Mouse (Mus musculus): ENCODE measurements around the gene March2. TPM values are rescaled to one million over a fixed set of nuclear protein-coding genes. Genes with fewer than 3 reads are reported as not detected.

The March2 gene
- polyA plus RNA-seq (2017; shearing (Covaris generic)), result 122 TPM

GRCm38 (mm10) chr17:33718384-33718881, at the start of gene March2:
March2 (minus strand) TSS chr17:33718670.

DNA sequence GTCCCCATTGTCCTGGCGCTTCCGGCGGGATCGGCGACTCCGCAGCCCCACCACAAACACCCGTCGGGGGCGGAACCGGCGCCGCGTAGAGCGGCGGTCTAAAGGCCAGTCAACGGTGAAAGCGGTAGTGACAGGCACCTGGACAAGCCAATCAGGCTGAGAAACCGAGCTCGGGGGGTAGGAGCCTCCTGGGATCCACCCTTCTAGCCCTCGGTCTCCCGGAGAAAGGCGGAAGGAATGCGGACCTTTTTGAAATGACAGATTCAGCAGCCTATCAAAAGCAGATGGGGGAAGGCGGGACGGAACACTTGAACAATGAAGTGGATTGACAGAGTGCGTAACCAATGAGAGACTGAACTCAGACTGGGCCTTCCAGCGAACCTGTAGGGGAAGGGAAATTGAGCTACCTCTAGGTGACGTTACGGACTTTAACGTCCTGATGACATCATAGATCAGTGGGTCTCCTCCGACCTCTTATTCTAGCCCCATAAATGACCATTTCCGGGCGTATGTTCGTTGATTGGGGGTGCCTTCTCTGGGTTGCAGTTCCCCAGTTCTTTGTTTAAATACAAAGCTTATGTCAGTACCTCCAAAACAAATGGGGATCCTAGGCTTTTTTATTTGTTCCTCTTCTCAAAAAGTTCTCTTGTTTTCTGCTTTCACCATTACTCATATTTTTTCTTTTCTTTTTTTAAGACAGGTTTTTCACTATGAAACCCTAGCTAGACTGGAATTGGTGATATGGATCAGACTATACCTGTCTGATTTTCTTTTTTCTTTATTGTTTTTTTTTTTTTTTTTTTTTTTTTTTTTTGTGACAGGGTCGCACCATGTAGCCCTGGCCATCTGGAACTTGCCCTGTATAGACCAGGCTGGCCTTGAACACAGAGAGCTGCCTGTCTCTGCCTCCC, 42.0 kb upstream of the March2 start, which contains the start of gene Rab11b:
Gene Rab11b, minus strand, starts transcription at position 276 of the 911 bp plus-strand sequence.

GRCm38 (mm10) chr17:33686760-33687159, 31.7 kb downstream of the March2 start, which contains the start of gene Hnrnpm:
Hnrnpm (minus strand) TSS chr17:33686860.

DNA sequence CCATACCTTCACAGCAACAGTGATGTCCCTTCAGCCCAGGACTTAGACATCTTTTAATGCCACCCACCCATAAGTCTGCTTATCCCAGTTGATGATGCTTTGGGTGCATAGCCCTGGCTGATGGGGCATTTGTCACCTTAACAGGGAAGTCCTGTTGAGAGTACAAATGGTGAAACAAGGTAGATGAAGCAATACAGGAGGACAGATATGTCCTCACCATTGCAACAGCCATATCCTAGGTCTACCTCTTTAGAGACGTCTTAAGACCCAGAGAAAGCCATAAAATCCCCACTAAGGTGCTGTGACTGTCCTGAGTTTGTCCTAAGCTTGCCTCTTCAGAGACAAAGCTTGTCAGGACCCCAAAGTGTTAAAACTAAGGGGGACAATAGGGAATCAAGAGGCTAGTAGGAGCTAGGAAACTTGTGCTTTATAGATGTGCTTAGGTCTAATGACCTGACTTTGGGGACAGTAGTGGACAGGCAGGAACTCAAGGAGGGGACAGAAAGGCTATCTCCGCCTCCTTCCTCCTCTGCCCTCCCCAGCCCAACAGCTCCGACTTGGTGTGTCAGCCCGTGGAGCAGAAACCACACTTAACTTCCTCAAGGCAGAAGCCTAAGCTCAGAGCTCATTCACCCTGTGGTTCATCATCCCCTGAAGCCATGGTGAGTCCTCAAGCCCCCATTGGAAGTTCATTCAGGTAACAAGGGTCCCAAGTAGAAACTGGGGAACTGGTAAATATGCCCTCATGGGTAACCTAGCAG, 80.8 kb downstream of the March2 start, which contains the start of gene Pram1:
Gene Pram1, plus strand, starts transcription at position 541 of the 761 bp plus-strand sequence.

Other genes starting within 250 kb of the March2 start
- gene Adamts10, start 194.5 kb downstream of the March2 start, polyA plus RNA-seq (2017; shearing (Covaris generic)), result 111 TPM
- 34.4 TPM for gene Myo1f, start 163.0 kb downstream of the March2 start, polyA plus RNA-seq (2017; shearing (Covaris generic))
- gene Zfp414, start 89.6 kb downstream of the March2 start, polyA plus RNA-seq (2017; shearing (Covaris generic)), result 74.9 TPM
- 2.2 TPM for gene Pram1, start 80.6 kb downstream of the March2 start, polyA plus RNA-seq (2017; shearing (Covaris generic))
- 381 TPM for gene Hnrnpm, start 31.8 kb downstream of the March2 start, polyA plus RNA-seq (2017; shearing (Covaris generic))
- 284 TPM for gene Rab11b, start 41.9 kb upstream of the March2 start, polyA plus RNA-seq (2017; shearing (Covaris generic))
- gene Angptl4, start 63.2 kb upstream of the March2 start, polyA plus RNA-seq (2017; shearing (Covaris generic)), result 4.3 TPM
- gene Kank3, start 91.8 kb upstream of the March2 start, polyA plus RNA-seq (2017; shearing (Covaris generic)), result 8.6 TPM
- 904 TPM for gene Rps28, start 105.9 kb upstream of the March2 start, polyA plus RNA-seq (2017; shearing (Covaris generic))
- 318 TPM for gene Ndufa7, start 105.9 kb upstream of the March2 start, polyA plus RNA-seq (2017; shearing (Covaris generic))
- 19.6 TPM for gene Cd320, start 124.4 kb upstream of the March2 start, polyA plus RNA-seq (2017; shearing (Covaris generic))
- gene Gm7029, start 155.2 kb upstream of the March2 start, polyA plus RNA-seq (2017; shearing (Covaris generic)), result not detected
- 9.8 TPM for gene Kifc1, start 172.0 kb upstream of the March2 start, polyA plus RNA-seq (2017; shearing (Covaris generic))
- 4.2 TPM for gene Platr17, start 186.5 kb upstream of the March2 start, polyA plus RNA-seq (2017; shearing (Covaris generic))
- gene Daxx, start 190.7 kb upstream of the March2 start, polyA plus RNA-seq (2017; shearing (Covaris generic)), result 123 TPM
- gene Tapbp, start 197.2 kb upstream of the March2 start, polyA plus RNA-seq (2017; shearing (Covaris generic)), result 644 TPM
- gene Zbtb22, start 197.2 kb upstream of the March2 start, polyA plus RNA-seq (2017; shearing (Covaris generic)), result 22.0 TPM
- gene Rgl2, start 210.9 kb upstream of the March2 start, polyA plus RNA-seq (2017; shearing (Covaris generic)), result 184 TPM
- gene Pfdn6, start 221.7 kb upstream of the March2 start, polyA plus RNA-seq (2017; shearing (Covaris generic)), result 142 TPM
- 72.1 TPM for gene Wdr46, start 222.0 kb upstream of the March2 start, polyA plus RNA-seq (2017; shearing (Covaris generic))
- gene B3galt4, start 232.8 kb upstream of the March2 start, polyA plus RNA-seq (2017; shearing (Covaris generic)), result 34.4 TPM
- gene Vps52, start 237.1 kb upstream of the March2 start, polyA plus RNA-seq (2017; shearing (Covaris generic)), result 76.7 TPM
- 2,208 TPM for gene Rps18, start 237.3 kb upstream of the March2 start, polyA plus RNA-seq (2017; shearing (Covaris generic))